Mouse (Mus musculus) hindbrain, embryonic 14.5 days (tissue): ENCODE results near the gene Msantd2. TPM values are rescaled to one million over a fixed set of nuclear protein-coding genes. Genes with fewer than 3 reads are reported as not detected.
A peak's percentile ranks its signal among the peaks of the same experiment; 100 is the strongest.

ENCODE experiments used
- ATAC-seq: fragments of 200-750 bp; cut with Nextera tagmentation; 2 replicates; pipeline ENCODE4 v1.8.0; 2017; ENCODE audit warnings: moderate number of reproducible peaks, mild to moderate bottlenecking, moderate TSS enrichment, moderate library complexity; ENCODE audit not compliant: low FRiP score
- DNase-seq: peaks from one replicate; pipeline ENCODE4 v3.0.0-alpha.2; 2015; ENCODE audit warnings: low spot score
- H3K27ac ChIP-seq: fragments of 300-500 bp; sonication (generic); 2 replicates; pipeline ENCODE4 v1.5.1; 2014; ENCODE audit warnings: mild to moderate bottlenecking, moderate library complexity
- H3K27me3 ChIP-seq: fragments of 300-500 bp; sonication (generic); 2 replicates; pipeline ENCODE4 v1.6.1; 2014; ENCODE audit warnings: mild to moderate bottlenecking, low read length, mixed read lengths; ENCODE audit not compliant: control insufficient read depth, insufficient read depth
- H3K36me3 ChIP-seq: fragments of 300-500 bp; sonication (generic); replicated peaks from 2 replicates; pipeline ENCODE4 v1.6.1; 2014; ENCODE audit not compliant: control insufficient read depth, insufficient read depth
- H3K4me1 ChIP-seq: fragments of 300-500 bp; sonication (generic); replicated peaks from 2 replicates; pipeline ENCODE4 v1.6.1; 2014; ENCODE audit warnings: antibody characterized with exemption, low read length, mixed read lengths; ENCODE audit not compliant: control insufficient read depth, insufficient read depth
- H3K4me2 ChIP-seq: fragments of 300-500 bp; sonication (generic); replicated peaks from 2 replicates; pipeline ENCODE4 v1.6.1; 2014; ENCODE audit warnings: mild to moderate bottlenecking, moderate library complexity
- H3K4me3 ChIP-seq: fragments of 300-500 bp; sonication (generic); replicated peaks from 2 replicates; pipeline ENCODE4 v1.5.1; 2014; ENCODE audit warnings: mild to moderate bottlenecking, low read length
- H3K9ac ChIP-seq: fragments of 300-500 bp; sonication (generic); 2 replicates; pipeline ENCODE4 v1.6.1; 2014
- H3K9me3 ChIP-seq: fragments of 300-500 bp; sonication (generic); 2 replicates; pipeline ENCODE4 v1.6.1; 2016; ENCODE audit warnings: low read length; ENCODE audit not compliant: control insufficient read depth
- WGBS: fragments of 180-500 bp; shearing (Covaris S2); extraction: QIAGEN DNeasy Blood & Tissue Kit; methylation state at CpG from one replicate; pipeline ENCODE4 v1.1.7; 2014; 5-methylcytosine and 5-hydroxymethylcytosine counted together
- polyA plus RNA-seq: library from polyadenylated mRNA; unstranded; fragments of >200 nt; fragmentation: Nextera tagmentation; extraction: Ambion mirVana; gene quantifications from 2 replicates; pipeline ENCODE4 v1.2.1, GENCODE M21; 2014

The Msantd2 gene
- polyA plus RNA-seq, 1 experiment from 2014 or later = 29.9 TPM

DNA sequence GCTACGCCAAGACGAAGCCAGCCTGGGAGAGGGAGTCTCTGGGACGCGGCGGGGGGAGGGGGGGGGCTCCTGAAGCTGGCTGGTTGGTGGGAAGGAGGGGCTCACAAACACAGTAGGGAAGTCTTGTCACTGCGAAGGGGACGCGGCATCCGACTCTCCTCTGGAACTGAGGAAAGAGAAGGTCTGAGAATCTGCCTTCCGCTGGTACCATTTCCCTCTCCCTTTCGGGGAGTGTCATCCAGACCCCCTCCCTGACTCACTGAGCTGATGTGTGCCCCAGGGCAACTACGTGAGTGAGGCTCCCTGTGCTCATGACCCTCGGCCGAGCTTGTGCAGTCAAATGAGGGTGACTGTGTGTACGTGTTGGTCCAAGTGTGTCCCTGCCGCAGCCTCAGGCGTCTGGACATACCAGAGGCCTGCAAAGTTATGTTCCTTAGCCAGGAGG, 56.1 kb downstream of the Msantd2 start:
- Histone ChIP-seq H3K4me3 (peak overlapping the region; percentile 24), H3K9ac (peak overlapping the region; percentile 22; the same call in 1 of the 2 replicates), H3K4me2 (peak overlapping the region; percentile 54), H3K9me3 (no peaks in the 10 kb centered on the region), H3K27me3 (peaks cover 69% of the 10 kb centered on the region), H3K4me1 (peaks cover 13% of the 10 kb centered on the region), H3K36me3 (no peaks in the 10 kb centered on the region), H3K27ac (no peak overlapping the region)
- peak; percentile 48 for ATAC-seq
- 6% methylated on average over 17 of the region's 17 CpGs for WGBS
- no peak for DNase-seq

DNA sequence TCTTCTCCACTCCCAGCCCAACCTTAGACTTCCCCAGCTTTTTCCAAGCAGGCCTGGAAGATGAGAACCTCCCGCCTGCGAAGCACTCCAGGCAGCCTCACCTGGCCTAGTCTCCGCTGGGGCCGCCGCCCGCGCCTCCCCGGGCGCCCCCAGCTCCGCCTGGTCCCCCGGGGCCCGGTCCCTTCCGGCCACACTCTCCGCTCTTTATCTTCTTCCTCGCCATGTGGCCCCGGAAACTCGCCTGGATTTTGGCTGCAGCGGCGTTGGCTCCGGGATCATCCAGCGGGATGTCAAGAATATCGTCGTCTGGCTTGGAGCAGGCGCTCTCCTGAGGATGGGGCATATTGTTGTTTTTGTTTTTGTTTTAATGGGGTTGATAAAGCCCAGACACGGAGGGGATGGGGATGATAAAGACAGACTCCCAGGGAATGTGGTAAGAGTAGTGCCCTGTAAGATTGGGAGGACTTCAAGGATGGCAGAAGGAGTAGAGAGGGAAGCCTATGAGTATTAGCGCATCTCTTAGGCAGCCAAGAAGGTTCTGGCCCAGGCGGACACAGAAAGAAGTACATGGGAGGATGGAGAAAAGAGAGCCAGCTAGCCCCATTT, 56.8 kb downstream of the Msantd2 start:
- Histone ChIP-seq H3K4me1 (peaks cover 13% of the 10 kb centered on the region), H3K36me3 (no peaks in the 10 kb centered on the region), H3K4me2 (peak overlapping the region; percentile 54), H3K9me3 (no peaks in the 10 kb centered on the region), H3K27ac (no peak overlapping the region), H3K9ac (no peak overlapping the region), H3K4me3 (no peak overlapping the region), H3K27me3 (peaks cover 77% of the 10 kb centered on the region)
- 14% methylated on average over 27 of the region's 27 CpGs for WGBS
- 0 out of 2 replicates have a peak, but pooled peaks have one; percentile 1 for ATAC-seq
- DNase-seq = no peak

DNA sequence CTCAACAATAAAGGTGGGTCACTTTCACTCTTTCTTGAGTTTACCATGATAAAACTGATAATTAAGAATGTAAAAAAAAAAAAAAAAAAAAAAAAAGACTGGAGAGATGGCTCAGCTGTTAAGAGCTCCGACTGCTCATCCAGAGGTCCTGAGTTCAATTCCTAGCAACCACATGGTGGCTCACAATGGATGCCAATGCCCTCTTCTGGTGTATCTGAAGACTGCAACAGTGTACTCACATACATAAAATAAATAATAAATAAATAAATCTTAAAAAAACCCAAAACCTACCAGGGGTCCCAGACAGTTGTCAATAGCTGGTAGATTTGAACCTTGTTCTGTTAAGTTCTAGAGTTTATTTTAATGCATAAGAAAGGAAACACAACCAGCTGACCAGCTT, 57.8 kb downstream of the Msantd2 start:
- ATAC-seq (no peak), DNase-seq (no peak)
- no peak overlapping the region for H3K9ac ChIP-seq
- H3K4me1 ChIP-seq = peaks cover 13% of the 10 kb centered on the region
- 75% methylated on average over 1 of the region's 1 CpGs for WGBS
- peaks cover 86% of the 10 kb centered on the region for H3K27me3 ChIP-seq
- no peaks in the 10 kb centered on the region for H3K36me3 ChIP-seq
- no peak overlapping the region for H3K27ac ChIP-seq
- no peaks in the 10 kb centered on the region for H3K9me3 ChIP-seq
- no peak overlapping the region for H3K4me2 ChIP-seq
- no peak overlapping the region for H3K4me3 ChIP-seq

DNA sequence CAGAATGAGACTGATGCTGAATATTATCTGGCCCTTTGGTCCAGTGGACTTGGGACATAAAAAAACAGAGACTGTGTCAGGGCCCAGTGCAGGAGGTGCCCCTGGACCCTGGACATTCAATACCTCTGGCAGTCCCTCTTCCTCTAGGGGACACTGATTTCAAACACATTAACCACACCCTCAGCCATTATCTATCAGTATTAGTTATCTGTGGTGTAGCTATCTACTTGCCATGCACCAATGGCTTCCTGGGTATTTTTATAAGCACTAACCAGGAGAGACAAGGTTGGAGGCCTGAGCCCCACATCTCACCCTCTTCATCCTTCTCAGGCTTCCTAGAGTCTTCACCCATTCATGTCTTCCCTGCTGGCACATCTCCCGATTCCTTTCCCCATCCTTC, 61.3 kb downstream of the Msantd2 start:
- 0 out of 2 replicates have a peak, but pooled peaks cover 5% of the 10 kb centered on the region for H3K4me1 ChIP-seq
- no peak for ATAC-seq
- H3K36me3 ChIP-seq = no peaks in the 10 kb centered on the region
- no peak overlapping the region for H3K9ac ChIP-seq
- H3K9me3 ChIP-seq = no peaks in the 10 kb centered on the region
- WGBS = 56% methylated on average over 1 of the region's 1 CpGs
- no peak overlapping the region for H3K27ac ChIP-seq
- H3K27me3 ChIP-seq = peaks cover 82% of the 10 kb centered on the region
- no peak for DNase-seq
- no peak overlapping the region for H3K4me2 ChIP-seq
- no peak overlapping the region for H3K4me3 ChIP-seq

DNA sequence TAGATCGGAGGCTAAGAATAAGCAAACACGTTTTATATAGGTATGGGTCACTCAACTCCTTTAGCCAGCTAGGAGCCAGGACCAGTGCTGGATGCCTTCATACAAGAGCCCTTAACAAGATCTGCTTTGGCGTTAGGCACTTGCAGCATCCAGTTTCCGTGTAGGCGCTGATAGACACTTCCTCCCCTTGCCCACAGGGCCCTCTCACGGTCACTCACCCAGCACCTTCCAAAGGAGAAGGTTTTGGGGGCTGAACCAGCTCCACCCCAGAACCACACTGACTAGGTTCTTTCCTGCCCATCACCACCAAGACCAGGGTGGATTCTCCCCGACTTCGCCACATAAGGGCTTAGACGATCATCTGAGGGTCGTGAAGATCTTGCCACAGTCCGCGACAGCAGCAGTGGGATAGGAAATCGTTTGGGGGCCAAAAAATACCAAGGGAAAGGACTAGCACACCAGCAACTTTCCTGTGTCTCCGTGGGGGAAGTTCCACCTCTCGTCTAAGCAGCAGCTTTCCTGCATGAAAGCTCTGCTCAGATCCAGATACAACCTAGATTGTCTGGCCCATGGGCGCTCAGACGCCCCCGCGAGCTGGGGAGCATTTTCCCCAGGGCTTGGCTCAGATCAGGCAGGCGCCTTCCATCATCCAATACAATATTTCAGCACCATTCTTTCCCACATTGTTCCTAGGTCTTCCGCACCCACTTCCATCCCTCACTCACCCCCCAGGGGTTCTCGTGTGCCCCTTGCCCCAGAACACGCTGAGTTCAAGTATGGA, 62.8 kb downstream of the Msantd2 start:
- DNase-seq (no peak), ATAC-seq (no peak)
- Histone ChIP-seq H3K4me3 (peak overlapping the region; percentile 40), H3K36me3 (no peaks in the 10 kb centered on the region), H3K27me3 (peaks cover 67% of the 10 kb centered on the region), H3K9ac (peak overlapping the region; percentile 48), H3K4me2 (peak overlapping the region; percentile 96), H3K4me1 (0 out of 2 replicates have a peak, but pooled peaks cover 5% of the 10 kb centered on the region), H3K9me3 (no peaks in the 10 kb centered on the region), H3K27ac (no peak overlapping the region)
- 3% methylated on average over 23 of the region's 23 CpGs for WGBS

DNA sequence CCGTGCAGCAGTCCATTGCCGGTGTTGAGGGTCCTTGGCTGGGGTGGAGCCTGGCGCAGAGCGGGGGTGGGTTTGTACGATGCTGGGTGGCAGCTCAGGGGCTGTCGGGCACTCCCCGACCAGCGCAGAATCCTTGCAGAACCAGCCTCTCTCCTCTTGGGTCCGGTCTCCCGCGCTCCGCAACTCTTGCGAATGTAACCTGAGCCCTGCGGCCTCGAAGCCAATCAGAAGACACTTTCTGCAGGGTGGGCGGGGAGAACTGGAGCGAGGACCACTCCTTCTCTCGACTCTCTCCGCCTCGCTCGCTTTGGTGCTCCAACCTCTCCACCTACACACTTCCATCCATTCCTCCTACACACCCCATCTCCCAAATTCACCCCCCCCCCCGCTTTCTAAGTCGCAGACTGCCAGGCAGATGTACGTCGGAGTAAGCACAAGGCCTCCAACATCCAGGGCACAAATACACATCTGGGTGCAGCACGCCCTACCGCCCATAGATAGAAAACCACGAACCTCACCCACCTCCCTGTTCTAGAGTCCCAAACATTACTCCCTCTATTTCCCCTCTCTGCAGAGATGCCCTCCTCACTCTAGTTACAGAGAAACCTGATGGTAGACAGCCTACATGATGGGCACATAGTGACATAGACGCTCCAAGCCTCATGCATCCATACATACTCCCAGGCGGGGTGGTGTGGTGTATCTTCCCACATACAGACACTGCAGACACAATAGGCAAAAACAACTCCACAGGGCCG, 63.6 kb downstream of the Msantd2 start, which contains the start of gene Nrgn:
Gene Nrgn, minus strand, starts transcription at position 369 of the 758 bp plus-strand sequence.
- peak within 1 kb of the TSS; percentile 48 for H3K9ac ChIP-seq
- WGBS = 4% methylated on average over 31 of the region's 31 CpGs
- H3K9me3 ChIP-seq = no peaks in the 10 kb centered on the region
- 0 out of 2 replicates have a peak, but pooled peaks cover 5% of the 10 kb centered on the region for H3K4me1 ChIP-seq
- H3K4me2 ChIP-seq = peak within 1 kb of the TSS; percentile 96
- peaks cover 60% of the 10 kb centered on the region for H3K27me3 ChIP-seq
- no peak within 1 kb of the TSS for H3K27ac ChIP-seq
- H3K36me3 ChIP-seq = no peaks in the 10 kb centered on the region
- peak within 1 kb of the TSS; percentile 40 for H3K4me3 ChIP-seq
- DNase-seq (peak; percentile 70), ATAC-seq (peak; percentile 91)

DNA sequence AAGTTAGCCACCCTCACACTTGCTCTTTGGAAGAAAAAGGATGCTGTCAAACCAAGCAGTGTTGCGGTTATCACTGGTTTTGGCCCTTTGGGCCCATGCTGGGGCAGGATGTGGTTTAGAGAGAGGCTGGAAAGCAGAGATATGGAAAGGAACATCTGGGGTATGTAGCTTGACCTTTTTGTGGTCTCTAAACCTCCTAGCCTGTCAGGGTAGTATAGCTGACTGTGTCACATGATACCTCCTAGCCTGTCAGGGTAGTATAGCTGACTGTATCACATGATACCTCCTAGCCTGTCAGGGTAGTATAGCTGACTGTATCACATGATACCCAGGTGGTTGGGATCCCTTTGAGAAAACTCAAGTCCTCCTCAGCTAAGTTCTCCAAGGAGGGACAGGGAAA, 65.2 kb downstream of the Msantd2 start:
- H3K27me3 ChIP-seq = peaks cover 49% of the 10 kb centered on the region
- no peak overlapping the region for H3K4me2 ChIP-seq
- H3K9me3 ChIP-seq = no peaks in the 10 kb centered on the region
- no peak overlapping the region for H3K4me3 ChIP-seq
- DNase-seq (no peak), ATAC-seq (no peak)
- H3K36me3 ChIP-seq = no peaks in the 10 kb centered on the region
- no peak overlapping the region for H3K9ac ChIP-seq
- 87% methylated on average over 1 of the region's 1 CpGs for WGBS
- 0 out of 2 replicates have a peak, but pooled peaks cover 5% of the 10 kb centered on the region for H3K4me1 ChIP-seq
- H3K27ac ChIP-seq = no peak overlapping the region

DNA sequence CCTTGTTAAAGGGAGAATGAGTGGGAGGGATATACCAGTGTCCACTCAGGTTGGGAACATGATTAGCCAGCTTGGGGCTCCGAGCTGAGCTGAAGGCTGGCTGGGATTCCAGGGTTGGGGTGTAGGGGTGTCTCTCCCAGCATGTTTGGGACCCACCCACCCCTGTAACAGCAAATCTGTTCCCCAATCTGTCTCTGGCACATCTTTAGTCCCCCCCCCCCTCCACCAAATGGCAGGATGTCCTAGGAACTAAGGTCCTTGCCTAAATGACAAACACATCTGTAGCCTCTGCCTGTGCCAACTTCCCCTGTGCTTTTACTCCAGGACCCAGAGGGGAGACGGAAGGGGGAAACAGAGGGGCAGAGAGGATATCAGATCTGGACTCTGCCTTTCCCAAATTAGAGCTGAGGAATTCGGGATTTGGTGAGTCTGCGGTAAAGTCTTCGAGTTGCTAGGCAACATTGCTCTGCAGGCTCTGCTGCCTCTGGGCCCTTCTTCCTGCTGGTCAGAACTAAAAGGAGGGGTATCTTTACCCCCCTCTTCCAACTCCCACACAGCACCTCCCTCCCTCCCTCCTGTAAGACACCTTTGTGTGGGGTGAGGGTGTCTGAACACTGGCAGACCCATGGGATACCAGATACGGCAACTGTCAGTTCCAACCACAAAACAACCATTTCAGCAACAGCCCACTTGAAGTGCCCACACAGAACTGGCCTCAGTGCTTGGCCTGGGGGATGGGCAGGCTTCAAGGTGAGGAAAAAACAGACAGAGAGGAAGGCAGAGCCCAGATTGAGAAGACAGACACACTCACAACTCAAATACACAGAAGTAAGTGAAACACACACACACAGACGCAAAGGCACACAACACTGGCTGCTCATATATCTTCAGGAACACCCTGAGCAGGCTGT, 66.0 kb downstream of the Msantd2 start, which contains the start of gene Siae:
Gene Siae, plus strand, starts transcription at position 861 of the 911 bp plus-strand sequence.
- Histone ChIP-seq H3K36me3 (no peaks in the 10 kb centered on the region), H3K4me3 (no peak within 1 kb of the TSS), H3K4me2 (no peak within 1 kb of the TSS), H3K9me3 (no peaks in the 10 kb centered on the region), H3K27ac (no peak within 1 kb of the TSS), H3K4me1 (0 out of 2 replicates have a peak, but pooled peaks cover 5% of the 10 kb centered on the region), H3K9ac (no peak within 1 kb of the TSS), H3K27me3 (peaks cover 41% of the 10 kb centered on the region)
- 28% methylated on average over 7 of the region's 7 CpGs for WGBS
- DNase-seq (no peak), ATAC-seq (no peak)
